In genomic region chr2:30782312-30783290, GRCm38 (mm10) we compare ENCODE assay signal across 9 mouse cellular contexts. TPM values are rescaled to one million over a fixed set of nuclear protein-coding genes. Genes with fewer than 3 reads are reported as not detected.
DNase-seq lines count a peak whose midpoint lies in the region; ATAC-seq and TF ChIP-seq lines count a peak whose summit lies in the region.
"Had no signal": no experiment of that assay in that cellular context is flagged by ENCODE, and none has a peak within 500 bp of the region (broad histone marks: within the 10 kb centered on the region; RNA-seq: fewer than 3 reads in every experiment).

No protein-coding gene starts in this region.

- H3K4me2 ChIP-seq in forebrain, postnatal 0 days (ENCODE audit: low read depth) = peak overlapping the region; percentile 42
- peak overlapping the region; percentile 40; the same call in 1 of the 2 replicates for H3K4me2 ChIP-seq in limb, embryonic 11.5 days (ENCODE audit: low read depth, severe bottlenecking)
- H3K4me2 ChIP-seq in neural tube, embryonic 12.5 days (replicated peaks) = peak overlapping the region; percentile 54

- no peaks in the 10 kb centered on the region for H3K27me3 ChIP-seq in forebrain, postnatal 0 days (ENCODE audit: insufficient read depth, low read length)
- H3K27me3 ChIP-seq in limb, embryonic 11.5 days (ENCODE audit: control insufficient read depth, insufficient read depth, low read length) = no peaks in the 10 kb centered on the region
- H3K27me3 ChIP-seq in neural tube, embryonic 12.5 days (replicated peaks) = no peaks in the 10 kb centered on the region

- H3K9ac ChIP-seq in forebrain, postnatal 0 days = no peak overlapping the region
- H3K9ac ChIP-seq in limb, embryonic 11.5 days (ENCODE audit: low read length) = peak overlapping the region; percentile 49
- 0 out of 2 replicates have a peak overlapping the region, but pooled peaks have one; percentile 21 for H3K9ac ChIP-seq in neural tube, embryonic 12.5 days

- no peak overlapping the region for H3K4me3 ChIP-seq in left cerebral cortex, adult 2 months
- no peak overlapping the region for H3K4me3 ChIP-seq in forebrain, postnatal 0 days (ENCODE audit: low read depth, low read length)
- H3K4me3 ChIP-seq in limb, embryonic 11.5 days (ENCODE audit: low read depth, low read length) = no peak overlapping the region
- no peak overlapping the region for H3K4me3 ChIP-seq in neural tube, embryonic 12.5 days

- peak overlapping the region; percentile 70; the same call in 1 of the 2 replicates for H3K27ac ChIP-seq in left cerebral cortex, adult 2 months
- peak overlapping the region; percentile 36; the same call in 1 of the 2 replicates for H3K27ac ChIP-seq in forebrain, postnatal 0 days (ENCODE audit: low read depth, low read length)
- H3K27ac ChIP-seq in limb, embryonic 11.5 days (replicated peaks; ENCODE audit: low read depth, low read length) = peak overlapping the region; percentile 72
- no peak overlapping the region; the same call in 1 of the 2 replicates for H3K27ac ChIP-seq in neural tube, embryonic 12.5 days

- H3K4me1 ChIP-seq in forebrain, postnatal 0 days (ENCODE audit: insufficient read depth) = 0 out of 2 replicates have a peak, but pooled peaks cover 4% of the 10 kb centered on the region
- peaks cover 34% of the 10 kb centered on the region for H3K4me1 ChIP-seq in limb, embryonic 11.5 days (ENCODE audit: control insufficient read depth, insufficient read depth, low read length)
- peaks cover 56% of the 10 kb centered on the region for H3K4me1 ChIP-seq in neural tube, embryonic 12.5 days

- no peaks in the 10 kb centered on the region for H3K36me3 ChIP-seq in forebrain, postnatal 0 days (ENCODE audit: insufficient read depth)
- no peaks in the 10 kb centered on the region for H3K36me3 ChIP-seq in limb, embryonic 11.5 days (ENCODE audit: control insufficient read depth, insufficient read depth, low read length)
- H3K36me3 ChIP-seq in neural tube, embryonic 12.5 days = no peaks in the 10 kb centered on the region
- H3K36me3 ChIP-seq: G1E had no signal

- TF ChIP-seq CTCF in left cerebral cortex, adult 2 months (IDR thresholded peaks at IDR 0.05) = no peak
- peak; percentile 11; the same call in 1 of the 2 replicates for TF ChIP-seq CTCF in forebrain, postnatal 0 days (IDR thresholded peaks at IDR 0.05; ENCODE audit: low read depth)

- intact Hi-C loops in left cerebral cortex, adult 2 months (cut with DNase I) = no loop called here
- intact Hi-C loops in left cerebral cortex, postnatal 10 days (cut with DNase I) = no loop called here

- H3K9me3 ChIP-seq in forebrain, postnatal 0 days (ENCODE audit: low read length) = no peaks in the 10 kb centered on the region
- no peaks in the 10 kb centered on the region for H3K9me3 ChIP-seq in limb, embryonic 11.5 days (ENCODE audit: control insufficient read depth, low read length)
- no peaks in the 10 kb centered on the region for H3K9me3 ChIP-seq in neural tube, embryonic 12.5 days
- H3K9me3 ChIP-seq: G1E had no signal

- WGBS in forebrain, postnatal 0 days = 75% methylated on average over 8 of the region's 8 CpGs
- 77% methylated on average over 8 of the region's 8 CpGs for WGBS in limb, embryonic 11.5 days
- WGBS in neural tube, embryonic 12.5 days = 76% methylated on average over 8 of the region's 8 CpGs

- DNase-seq in left cerebral cortex, adult 2 months (ENCODE audit: extremely low spot score in 1 of 2, low spot score in 2 of 2) = no peak
- no peak for DNase-seq in left cerebral cortex, postnatal 10 days (ENCODE audit: extremely low spot score in 1 of 2, low spot score in 2 of 2)
- no peak for DNase-seq in forebrain, postnatal 0 days
- no peak for DNase-seq in limb, embryonic 11.5 days (ENCODE audit: low spot score)
- no peak for DNase-seq in cerebellum, postnatal 25 days
- DNase-seq in testis, postnatal 14 days (ENCODE audit: low spot score) = no peak
- no peak for DNase-seq in urinary bladder, postnatal 10 days (ENCODE audit: low spot score)

- no peak for ATAC-seq in forebrain, postnatal 0 days
- ATAC-seq in limb, embryonic 11.5 days (ENCODE audit: insufficient number of reproducible peaks, low FRiP score, low TSS enrichment, low read depth) = no peak
- 0 out of 2 replicates have a peak, but pooled peaks have one; percentile 5 for ATAC-seq in neural tube, embryonic 12.5 days (ENCODE audit: low FRiP score, low read depth)

RNA-seq across cellular contexts. Expression of gene 1700001O22Rik, which starts 20.9 kb away (rescaled TPM):
- 10 to 100 TPM in 1 of 2 experiments, 1 to 10 TPM in 1; 9.9 to 12.6 TPM for total RNA-seq in left cerebral cortex, adult 2 months (2021)
- total RNA-seq in left cerebral cortex, postnatal 10 days (2021) = 1 to 10 TPM; 2.1 to 2.3 TPM
- total RNA-seq in forebrain, postnatal 0 days (2014; rRNA removed) = 0.77 and 1.8 TPM in 2 replicates
- polyA plus RNA-seq in forebrain, postnatal 0 days (2015; fragmentation: Nextera tagmentation; extraction: Ambion mirVana) = 1.4 and 1.5 TPM in 2 replicates
- polyA plus RNA-seq in limb, embryonic 11.5 days (2014; fragmentation: Nextera tagmentation; extraction: Ambion mirVana) = 2.6 and 3.9 TPM in 2 replicates
- 2.0 and 2.6 TPM in 2 replicates for polyA plus RNA-seq in neural tube, embryonic 12.5 days (2016; fragmentation: Nextera tagmentation; extraction: Ambion mirVana)
- polyA plus RNA-seq: G1E had no signal

RNA-seq across cellular contexts. Expression of gene Ntmt1, which starts 25.0 kb away (rescaled TPM):
- 10 to 100 TPM; 35.2 to 38.8 TPM for total RNA-seq in left cerebral cortex, adult 2 months (2021)
- total RNA-seq in left cerebral cortex, postnatal 10 days (2021) = 10 to 100 TPM; 49.6 to 52.9 TPM
- 87.6 and 105 TPM in 2 replicates for total RNA-seq in forebrain, postnatal 0 days (2014; rRNA removed)
- 106 and 107 TPM in 2 replicates for polyA plus RNA-seq in forebrain, postnatal 0 days (2015; fragmentation: Nextera tagmentation; extraction: Ambion mirVana)
- 102 and 109 TPM in 2 replicates for polyA plus RNA-seq in limb, embryonic 11.5 days (2014; fragmentation: Nextera tagmentation; extraction: Ambion mirVana)
- polyA plus RNA-seq in neural tube, embryonic 12.5 days (2016; fragmentation: Nextera tagmentation; extraction: Ambion mirVana) = 111 and 119 TPM in 2 replicates

RNA-seq across cellular contexts. Expression of gene Asb6, which starts 47.5 kb away (rescaled TPM):
- total RNA-seq in left cerebral cortex, adult 2 months (2021) = 10 to 100 TPM; 35.4 to 40.5 TPM
- total RNA-seq in left cerebral cortex, postnatal 10 days (2021) = 10 to 100 TPM; 32.1 to 32.9 TPM
- total RNA-seq in forebrain, postnatal 0 days (2014; rRNA removed) = 32.7 and 45.2 TPM in 2 replicates
- polyA plus RNA-seq in forebrain, postnatal 0 days (2015; fragmentation: Nextera tagmentation; extraction: Ambion mirVana) = 31.3 and 36.0 TPM in 2 replicates
- 38.7 and 40.4 TPM in 2 replicates for polyA plus RNA-seq in limb, embryonic 11.5 days (2014; fragmentation: Nextera tagmentation; extraction: Ambion mirVana)
- 38.0 and 41.3 TPM in 2 replicates for polyA plus RNA-seq in neural tube, embryonic 12.5 days (2016; fragmentation: Nextera tagmentation; extraction: Ambion mirVana)

RNA-seq across cellular contexts. Expression of gene Prrx2, which starts 52.2 kb away (rescaled TPM):
- total RNA-seq in left cerebral cortex, adult 2 months (2021) = 1 to 10 TPM; 1.5 to 1.7 TPM
- 1 to 10 TPM; 1.8 to 2.7 TPM for total RNA-seq in left cerebral cortex, postnatal 10 days (2021)
- total RNA-seq in forebrain, postnatal 0 days (2014; rRNA removed) = 2.5 and 4.1 TPM in 2 replicates
- polyA plus RNA-seq in forebrain, postnatal 0 days (2015; fragmentation: Nextera tagmentation; extraction: Ambion mirVana) = 3.6 and 3.7 TPM in 2 replicates
- 138 and 155 TPM in 2 replicates for polyA plus RNA-seq in limb, embryonic 11.5 days (2014; fragmentation: Nextera tagmentation; extraction: Ambion mirVana)
- 9.8 and 11.3 TPM in 2 replicates for polyA plus RNA-seq in neural tube, embryonic 12.5 days (2016; fragmentation: Nextera tagmentation; extraction: Ambion mirVana)
- total RNA-seq: G1E had no signal
- polyA plus RNA-seq: G1E had no signal
